8 mouse cellular contexts compared by ENCODE assay signal in genomic region chr12:8771844-8772380, GRCm38 (mm10). TPM values are rescaled to one million over a fixed set of nuclear protein-coding genes. Genes with fewer than 3 reads are reported as not detected.
DNase-seq lines count a peak whose midpoint lies in the region; ATAC-seq and TF ChIP-seq lines count a peak whose summit lies in the region.

No protein-coding gene starts in this region.

- peak; percentile 28 for ATAC-seq in forebrain, embryonic 13.5 days
- ATAC-seq in intestine, embryonic 15.5 days: peak; percentile 5
- peak; percentile 29 for ATAC-seq in midbrain, embryonic 14.5 days (ENCODE audit: low FRiP score, low TSS enrichment)
- ATAC-seq in inflammation-experienced regulatory T-cells, adult 6 months: no peak

- no peak for TF ChIP-seq CTCF in bone marrow macrophage, adult 2 months (IDR thresholded peaks at IDR 0.05; ENCODE audit: low read depth, low read length)

- no peaks in the 10 kb centered on the region for H3K27me3 ChIP-seq in forebrain, embryonic 13.5 days
- H3K27me3 ChIP-seq in intestine, embryonic 15.5 days (replicated peaks): no peaks in the 10 kb centered on the region
- H3K27me3 ChIP-seq in midbrain, embryonic 14.5 days (ENCODE audit: control insufficient read depth, insufficient read depth, low read length): no peaks in the 10 kb centered on the region

- no peak overlapping the region for H3K27ac ChIP-seq in bone marrow macrophage, adult 2 months (ENCODE audit: insufficient read depth, low read depth, low read length)
- peak overlapping the region; percentile 82 for H3K27ac ChIP-seq in forebrain, embryonic 13.5 days
- H3K27ac ChIP-seq in intestine, embryonic 15.5 days: peak overlapping the region; percentile 81
- peak overlapping the region; percentile 73 for H3K27ac ChIP-seq in midbrain, embryonic 14.5 days (replicated peaks; ENCODE audit: low read depth, low read length)

- H3K4me2 ChIP-seq in forebrain, embryonic 13.5 days: peak overlapping the region; percentile 92
- peak overlapping the region; percentile 85 for H3K4me2 ChIP-seq in intestine, embryonic 15.5 days (replicated peaks)
- peak overlapping the region; percentile 87 for H3K4me2 ChIP-seq in midbrain, embryonic 14.5 days (ENCODE audit: low read length)

- DNase-seq in left cerebral cortex, postnatal 4 days: peak; percentile 20
- no peak for DNase-seq in left cerebral cortex, postnatal 36 days (ENCODE audit: low spot score in 2 of 2)
- no peak for DNase-seq in midbrain, embryonic 14.5 days
- no peak for DNase-seq in right cerebral cortex, postnatal 36 days (ENCODE audit: low spot score in 2 of 2)

- 0% methylated on average over 37 of the region's 37 CpGs for WGBS in forebrain, embryonic 13.5 days
- under 1% methylated on average over 37 of the region's 37 CpGs for whole genome bisulfite sequencing in intestine, embryonic 15.5 days
- 1% methylated on average over 37 of the region's 37 CpGs for whole genome bisulfite sequencing in midbrain, embryonic 14.5 days

- peaks cover 19% of the 10 kb centered on the region for H3K4me1 ChIP-seq in bone marrow macrophage, adult 2 months (ENCODE audit: control insufficient read depth, insufficient read depth, low read length)
- peaks cover 18% of the 10 kb centered on the region for H3K4me1 ChIP-seq in forebrain, embryonic 13.5 days
- peaks cover 24% of the 10 kb centered on the region for H3K4me1 ChIP-seq in intestine, embryonic 15.5 days (replicated peaks)
- peaks cover 10% of the 10 kb centered on the region for H3K4me1 ChIP-seq in midbrain, embryonic 14.5 days (ENCODE audit: control insufficient read depth, insufficient read depth, low read length)

- H3K36me3 ChIP-seq in forebrain, embryonic 13.5 days (ENCODE audit: poor library complexity, severe bottlenecking): no peaks in the 10 kb centered on the region
- no peaks in the 10 kb centered on the region for H3K36me3 ChIP-seq in intestine, embryonic 15.5 days
- H3K36me3 ChIP-seq in midbrain, embryonic 14.5 days (ENCODE audit: control insufficient read depth, insufficient read depth, low read length): no peaks in the 10 kb centered on the region

- peak overlapping the region; percentile 85 for H3K9ac ChIP-seq in forebrain, embryonic 13.5 days
- peak overlapping the region; percentile 85 for H3K9ac ChIP-seq in intestine, embryonic 15.5 days
- peak overlapping the region; percentile 68 for H3K9ac ChIP-seq in midbrain, embryonic 14.5 days (replicated peaks; ENCODE audit: low read length)

- peak overlapping the region; percentile 92 for H3K4me3 ChIP-seq in bone marrow macrophage, adult 2 months (ENCODE audit: insufficient read depth, low read length)
- peak overlapping the region; percentile 88 for H3K4me3 ChIP-seq in forebrain, embryonic 13.5 days
- H3K4me3 ChIP-seq in intestine, embryonic 15.5 days (replicated peaks): peak overlapping the region; percentile 84
- peak overlapping the region; percentile 67 for H3K4me3 ChIP-seq in midbrain, embryonic 14.5 days (replicated peaks; ENCODE audit: low read depth, low read length)

- no peaks in the 10 kb centered on the region for H3K9me3 ChIP-seq in forebrain, embryonic 13.5 days (replicated peaks)
- H3K9me3 ChIP-seq in intestine, embryonic 15.5 days: no peaks in the 10 kb centered on the region
- no peaks in the 10 kb centered on the region for H3K9me3 ChIP-seq in midbrain, embryonic 14.5 days (ENCODE audit: control insufficient read depth, low read length)

- no peak for TF ChIP-seq POLR2A in bone marrow macrophage, adult 2 months (IDR thresholded peaks at IDR 0.05; ENCODE audit: borderline replicate concordance, low read depth, low read length)

- intact Hi-C loops in left cerebral cortex, postnatal 4 days (cut with DNase I): loop anchor here (2.0 kb wide), 1 partner anchor 151 kb away; no protein-coding TSS in a partner anchor
- intact Hi-C loops in left cerebral cortex, postnatal 36 days (cut with DNase I): loop anchor here (10.0 kb wide), 1 partner anchor 233 kb away; no protein-coding TSS in a partner anchor

RNA-seq across cellular contexts. Expression of gene Sdc1, which starts 0.8 kb away (rescaled TPM):
- 10 to 100 TPM; 16.9 to 20.6 TPM for total RNA-seq in left cerebral cortex, postnatal 4 days (2021)
- 1 to 10 TPM; 1.4 to 1.6 TPM for total RNA-seq in left cerebral cortex, postnatal 36 days (2021)
- polyA plus RNA-seq in bone marrow macrophage, adult 2 months (2012; ENCODE audit: insufficient read depth, insufficient read length, missing spikeins): 10.9 and 13.0 TPM in 2 replicates
- polyA plus RNA-seq in forebrain, embryonic 13.5 days (2015; fragmentation: Nextera tagmentation; extraction: Ambion mirVana): 38.2 and 43.4 TPM in 2 replicates
- polyA plus RNA-seq in intestine, embryonic 15.5 days (2015; fragmentation: Nextera tagmentation; extraction: Ambion mirVana): 101 and 106 TPM in 2 replicates
- polyA plus RNA-seq in midbrain, embryonic 14.5 days (2014; fragmentation: Nextera tagmentation; extraction: Ambion mirVana): 12.2 and 19.2 TPM in 2 replicates
- polyA plus RNA-seq in inflammation-experienced regulatory T-cells, adult 6 months (2017; shearing (Covaris generic)): under 1 TPM in 2 of 3 experiments, not detected in 1; 0.30 to 0.74 TPM
